Mouse (Mus musculus): ENCODE results near the gene Pttg1. TPM values are rescaled to one million over a fixed set of nuclear protein-coding genes. Genes with fewer than 3 reads are reported as not detected.

Gene Pttg1
- total and polyA plus RNA-seq, 2 experiments from 2014 or later, result 51.9 to 74.3 TPM

- Histone ChIP-seq H3K4me1 (ENCODE audit: insufficient read depth, low read length) (peaks cover 4% of the 10 kb centered on the region; the same call in 1 of the 2 replicates), H3K9ac (replicated peaks; ENCODE audit: low read length, poor library complexity, severe bottlenecking) (peak overlapping the region; percentile 57), H3K4me3 (ENCODE audit: low read depth, low read length) (peak overlapping the region; percentile 29), H3K27me3 (ENCODE audit: insufficient read depth, low read length) (no peaks in the 10 kb centered on the region), H3K36me3 (ENCODE audit: insufficient read depth, low read length) (no peaks in the 10 kb centered on the region), H3K4me2 (ENCODE audit: low read depth, low read length, poor library complexity, severe bottlenecking) (peak overlapping the region; percentile 62), H3K9me3 (ENCODE audit: low read length) (no peaks in the 10 kb centered on the region), H3K27ac (ENCODE audit: low read depth, low read length) (peak overlapping the region; percentile 70)
- TF ChIP-seq CTCF (IDR thresholded peaks at IDR 0.05), result no peak
- ATAC-seq (ENCODE audit: low FRiP score) (peak; percentile 88), DNase-seq (ENCODE audit: low spot score) (peak; percentile 64)
- WGBS, result 2% methylated on average over 18 of the region's 18 CpGs
Observed at GRCm38 (mm10) chr11:43385055-43385649, 40.9 kb downstream of the Pttg1 start.

- no peak for DNase-seq (ENCODE audit: low spot score)
- no peaks in the 10 kb centered on the region for H3K27me3 ChIP-seq (ENCODE audit: insufficient read depth, low read length)
- peaks cover 4% of the 10 kb centered on the region; the same call in 1 of the 2 replicates for H3K4me1 ChIP-seq (ENCODE audit: insufficient read depth, low read length)
- no peaks in the 10 kb centered on the region for H3K36me3 ChIP-seq (ENCODE audit: insufficient read depth, low read length)
- no peak overlapping the region for H3K27ac ChIP-seq (ENCODE audit: low read depth, low read length)
- ATAC-seq (ENCODE audit: low FRiP score), result no peak
- H3K4me2 ChIP-seq (ENCODE audit: low read depth, low read length, poor library complexity, severe bottlenecking), result no peak overlapping the region
- H3K4me3 ChIP-seq (ENCODE audit: low read depth, low read length), result no peak overlapping the region
- TF ChIP-seq CTCF (IDR thresholded peaks at IDR 0.05), result no peak
- no peaks in the 10 kb centered on the region for H3K9me3 ChIP-seq (ENCODE audit: low read length)
- WGBS, result 90% methylated on average over 2 of the region's 2 CpGs
- H3K9ac ChIP-seq (replicated peaks; ENCODE audit: low read length, poor library complexity, severe bottlenecking), result no peak overlapping the region
Observed at GRCm38 (mm10) chr11:43383581-43383980, 42.5 kb downstream of the Pttg1 start.

GRCm38 (mm10) chr11:43380901-43381300 is 45.1 kb downstream of the Pttg1 start:
- H3K4me1 ChIP-seq (ENCODE audit: insufficient read depth, low read length), result peaks cover 3% of the 10 kb centered on the region; the same call in 1 of the 2 replicates
- TF ChIP-seq CTCF (IDR thresholded peaks at IDR 0.05), result no peak
- no peak overlapping the region for H3K4me2 ChIP-seq (ENCODE audit: low read depth, low read length, poor library complexity, severe bottlenecking)
- H3K9ac ChIP-seq (replicated peaks; ENCODE audit: low read length, poor library complexity, severe bottlenecking), result no peak overlapping the region
- ATAC-seq (ENCODE audit: low FRiP score) (no peak), DNase-seq (ENCODE audit: low spot score) (no peak)
- no peak overlapping the region for H3K27ac ChIP-seq (ENCODE audit: low read depth, low read length)
- no peaks in the 10 kb centered on the region for H3K9me3 ChIP-seq (ENCODE audit: low read length)
- no peaks in the 10 kb centered on the region for H3K36me3 ChIP-seq (ENCODE audit: insufficient read depth, low read length)
- 91% methylated on average over 7 of the region's 7 CpGs for WGBS
- no peaks in the 10 kb centered on the region for H3K27me3 ChIP-seq (ENCODE audit: insufficient read depth, low read length)
- H3K4me3 ChIP-seq (ENCODE audit: low read depth, low read length), result no peak overlapping the region

- Histone ChIP-seq H3K4me3 (ENCODE audit: low read depth, low read length) (no peak overlapping the region), H3K9ac (replicated peaks; ENCODE audit: low read length, poor library complexity, severe bottlenecking) (no peak overlapping the region), H3K4me1 (ENCODE audit: insufficient read depth, low read length) (no peaks in the 10 kb centered on the region), H3K27ac (ENCODE audit: low read depth, low read length) (no peak overlapping the region), H3K27me3 (ENCODE audit: insufficient read depth, low read length) (no peaks in the 10 kb centered on the region), H3K9me3 (ENCODE audit: low read length) (no peaks in the 10 kb centered on the region), H3K36me3 (ENCODE audit: insufficient read depth, low read length) (no peaks in the 10 kb centered on the region), H3K4me2 (ENCODE audit: low read depth, low read length, poor library complexity, severe bottlenecking) (no peak overlapping the region)
- no peak for TF ChIP-seq CTCF (IDR thresholded peaks at IDR 0.05)
- ATAC-seq (ENCODE audit: low FRiP score) (no peak), DNase-seq (ENCODE audit: low spot score) (no peak)
- WGBS, result 86% methylated on average over 11 of the region's 11 CpGs
Observed at GRCm38 (mm10) chr11:43379911-43380485, 46.1 kb downstream of the Pttg1 start.

- TF ChIP-seq CTCF (IDR thresholded peaks at IDR 0.05), result no peak
- Histone ChIP-seq H3K9ac (replicated peaks; ENCODE audit: low read length, poor library complexity, severe bottlenecking) (no peak overlapping the region), H3K36me3 (ENCODE audit: insufficient read depth, low read length) (no peaks in the 10 kb centered on the region), H3K27me3 (ENCODE audit: insufficient read depth, low read length) (no peaks in the 10 kb centered on the region), H3K4me2 (ENCODE audit: low read depth, low read length, poor library complexity, severe bottlenecking) (no peak overlapping the region), H3K27ac (ENCODE audit: low read depth, low read length) (no peak overlapping the region), H3K4me1 (ENCODE audit: insufficient read depth, low read length) (no peaks in the 10 kb centered on the region), H3K4me3 (ENCODE audit: low read depth, low read length) (no peak overlapping the region), H3K9me3 (ENCODE audit: low read length) (no peaks in the 10 kb centered on the region)
- WGBS, result 96% methylated on average over 3 of the region's 3 CpGs
- DNase-seq (ENCODE audit: low spot score), result no peak
- ATAC-seq (ENCODE audit: low FRiP score), result no peak
Observed at GRCm38 (mm10) chr11:43379488-43379887, 46.6 kb downstream of the Pttg1 start.

- Histone ChIP-seq H3K36me3 (ENCODE audit: insufficient read depth, low read length) (no peaks in the 10 kb centered on the region), H3K9me3 (ENCODE audit: low read length) (no peaks in the 10 kb centered on the region), H3K4me1 (ENCODE audit: insufficient read depth, low read length) (no peaks in the 10 kb centered on the region), H3K9ac (replicated peaks; ENCODE audit: low read length, poor library complexity, severe bottlenecking) (no peak overlapping the region), H3K4me2 (ENCODE audit: low read depth, low read length, poor library complexity, severe bottlenecking) (no peak overlapping the region), H3K4me3 (ENCODE audit: low read depth, low read length) (no peak overlapping the region), H3K27ac (ENCODE audit: low read depth, low read length) (no peak overlapping the region), H3K27me3 (ENCODE audit: insufficient read depth, low read length) (no peaks in the 10 kb centered on the region)
- 94% methylated on average over 8 of the region's 8 CpGs for WGBS
- DNase-seq (ENCODE audit: low spot score), result no peak
- no peak for TF ChIP-seq CTCF (IDR thresholded peaks at IDR 0.05)
- ATAC-seq (ENCODE audit: low FRiP score), result no peak
Observed at GRCm38 (mm10) chr11:43377083-43377850, 48.8 kb downstream of the Pttg1 start.
